Mouse (Mus musculus) liver, embryonic 12.5 days (tissue): ENCODE results near the gene Nudt16l1. TPM values are rescaled to one million over a fixed set of nuclear protein-coding genes. Genes with fewer than 3 reads are reported as not detected.

ENCODE experiments used
- ATAC-seq: fragments of 200-750 bp; cut with Nextera tagmentation; 2 replicates; pipeline ENCODE4 v1.8.0; 2017; ENCODE audit warnings: moderate number of reproducible peaks, mild to moderate bottlenecking, moderate library complexity
- H3K27ac ChIP-seq: fragments of 300-500 bp; sonication (generic); 2 replicates; pipeline ENCODE4 v1.5.1; 2016; ENCODE audit warnings: mild to moderate bottlenecking
- H3K27me3 ChIP-seq: fragments of 300-500 bp; sonication (generic); replicated peaks from 2 replicates; pipeline ENCODE4 v1.6.1; 2016; ENCODE audit warnings: mild to moderate bottlenecking, moderate library complexity
- H3K36me3 ChIP-seq: fragments of 300-500 bp; sonication (generic); 2 replicates; pipeline ENCODE4 v1.6.1; 2016; ENCODE audit warnings: mild to moderate bottlenecking, moderate library complexity
- H3K4me1 ChIP-seq: fragments of 300-500 bp; sonication (generic); 2 replicates; pipeline ENCODE4 v1.6.1; 2016
- H3K4me2 ChIP-seq: fragments of 300-500 bp; sonication (generic); 2 replicates; pipeline ENCODE4 v1.6.1; 2016; ENCODE audit warnings: mild to moderate bottlenecking, moderate library complexity
- H3K4me3 ChIP-seq: fragments of 300-500 bp; sonication (generic); 2 replicates; pipeline ENCODE4 v1.5.1; 2016; ENCODE audit warnings: mild to moderate bottlenecking, moderate library complexity
- H3K9ac ChIP-seq: fragments of 300-500 bp; sonication (generic); 2 replicates; pipeline ENCODE4 v1.6.1; 2016; ENCODE audit warnings: mild to moderate bottlenecking, moderate library complexity
- H3K9me3 ChIP-seq: fragments of 300-500 bp; sonication (generic); replicated peaks from 2 replicates; pipeline ENCODE4 v1.6.1; 2016; ENCODE audit warnings: mild to moderate bottlenecking, moderate library complexity
- WGBS: fragments of 180-500 bp; shearing (Covaris S2); methylation state at CpG from one replicate; pipeline ENCODE4 v1.1.7; 2016; ENCODE audit not compliant: insufficient replicate concordance; 5-methylcytosine and 5-hydroxymethylcytosine counted together
- polyA plus RNA-seq: library from polyadenylated mRNA; unstranded; fragments of >200 nt; fragmentation: Nextera tagmentation; extraction: Ambion mirVana; gene quantifications from 2 replicates; pipeline ENCODE4 v1.2.1, GENCODE M21; 2016

The Nudt16l1 gene
- polyA plus RNA-seq, 1 experiment from 2014 or later, result 62.7 TPM

GRCm38 (mm10) chr16:4964731-4965391 lies 26.3 kb downstream of the Nudt16l1 start:
- peak overlapping the region; percentile 82 for H3K4me2 ChIP-seq
- H3K9me3 ChIP-seq, result no peaks in the 10 kb centered on the region
- peak overlapping the region; percentile 88 for H3K27ac ChIP-seq
- ATAC-seq, result 0 out of 2 replicates have a peak, but pooled peaks have one; percentile 1
- peak overlapping the region; percentile 86 for H3K9ac ChIP-seq
- H3K4me1 ChIP-seq, result peaks cover 29% of the 10 kb centered on the region
- 0 out of 2 replicates have a peak, but pooled peaks cover 3% of the 10 kb centered on the region for H3K36me3 ChIP-seq
- peak overlapping the region; percentile 92 for H3K4me3 ChIP-seq
- H3K27me3 ChIP-seq, result no peaks in the 10 kb centered on the region
- WGBS, result 13% methylated on average over 13 of the region's 13 CpGs

GRCm38 (mm10) chr16:4965392-4966129 lies 27.0 kb downstream of the Nudt16l1 start:
- H3K4me3 ChIP-seq, result peak overlapping the region; percentile 92
- H3K4me1 ChIP-seq, result peaks cover 28% of the 10 kb centered on the region
- no peaks in the 10 kb centered on the region for H3K27me3 ChIP-seq
- H3K36me3 ChIP-seq, result no peaks in the 10 kb centered on the region
- H3K9ac ChIP-seq, result no peak overlapping the region
- H3K9me3 ChIP-seq, result no peaks in the 10 kb centered on the region
- no peak for ATAC-seq
- peak overlapping the region; percentile 82 for H3K4me2 ChIP-seq
- WGBS, result 76% methylated on average over 8 of the region's 8 CpGs
- H3K27ac ChIP-seq, result no peak overlapping the region

GRCm38 (mm10) chr16:4968426-4968825 lies 29.9 kb downstream of the Nudt16l1 start:
- Histone ChIP-seq H3K9ac (no peak overlapping the region), H3K4me3 (no peak overlapping the region), H3K4me2 (no peak overlapping the region), H3K9me3 (no peaks in the 10 kb centered on the region), H3K27me3 (no peaks in the 10 kb centered on the region), H3K36me3 (no peaks in the 10 kb centered on the region), H3K4me1 (peaks cover 15% of the 10 kb centered on the region), H3K27ac (no peak overlapping the region)
- 63% methylated on average over 3 of the region's 3 CpGs for WGBS
- no peak for ATAC-seq

- Histone ChIP-seq H3K9me3 (no peaks in the 10 kb centered on the region), H3K4me3 (no peak overlapping the region), H3K4me1 (peaks cover 13% of the 10 kb centered on the region), H3K9ac (0 out of 2 replicates have a peak overlapping the region, but pooled peaks have one; percentile 13), H3K4me2 (no peak overlapping the region), H3K27me3 (no peaks in the 10 kb centered on the region), H3K27ac (no peak overlapping the region), H3K36me3 (no peaks in the 10 kb centered on the region)
- no peak; the same call in 1 of the 2 replicates for ATAC-seq
- WGBS, result 46% methylated on average over 5 of the region's 5 CpGs
Observed at GRCm38 (mm10) chr16:4969055-4969843, 30.7 kb downstream of the Nudt16l1 start.

- no peak overlapping the region for H3K4me2 ChIP-seq
- no peak overlapping the region for H3K9ac ChIP-seq
- WGBS, result 40% methylated on average over 4 of the region's 4 CpGs
- H3K27ac ChIP-seq, result no peak overlapping the region
- no peak for ATAC-seq
- 0 out of 2 replicates have a peak, but pooled peaks cover 6% of the 10 kb centered on the region for H3K27me3 ChIP-seq
- no peak overlapping the region for H3K4me3 ChIP-seq
- 0 out of 2 replicates have a peak, but pooled peaks cover 6% of the 10 kb centered on the region for H3K4me1 ChIP-seq
- no peaks in the 10 kb centered on the region for H3K36me3 ChIP-seq
- no peaks in the 10 kb centered on the region for H3K9me3 ChIP-seq
Observed at GRCm38 (mm10) chr16:4971626-4972025, 33.1 kb downstream of the Nudt16l1 start.

- H3K9ac ChIP-seq, result no peak overlapping the region
- H3K9me3 ChIP-seq, result no peaks in the 10 kb centered on the region
- H3K4me3 ChIP-seq, result no peak overlapping the region
- H3K4me1 ChIP-seq, result peaks cover 15% of the 10 kb centered on the region; the same call in 1 of the 2 replicates
- no peaks in the 10 kb centered on the region for H3K36me3 ChIP-seq
- no peak overlapping the region for H3K4me2 ChIP-seq
- H3K27me3 ChIP-seq, result peaks cover 14% of the 10 kb centered on the region; the same call in 1 of the 2 replicates
- H3K27ac ChIP-seq, result no peak overlapping the region
- ATAC-seq, result no peak
- 74% methylated on average over 5 of the region's 5 CpGs for WGBS
Observed at GRCm38 (mm10) chr16:4974521-4974920, 36.0 kb downstream of the Nudt16l1 start.

GRCm38 (mm10) chr16:4976180-4976579 lies 37.6 kb downstream of the Nudt16l1 start:
- no peak for ATAC-seq
- no peaks in the 10 kb centered on the region for H3K36me3 ChIP-seq
- 47% methylated on average over 2 of the region's 2 CpGs for WGBS

GRCm38 (mm10) chr16:4978275-4979051 lies 39.9 kb downstream of the Nudt16l1 start:
- ATAC-seq, result no peak
- 45% methylated on average over 5 of the region's 5 CpGs for WGBS
- no peak overlapping the region for H3K9ac ChIP-seq
- H3K36me3 ChIP-seq, result no peaks in the 10 kb centered on the region
- peaks cover 14% of the 10 kb centered on the region; the same call in 1 of the 2 replicates for H3K27me3 ChIP-seq
- no peaks in the 10 kb centered on the region for H3K9me3 ChIP-seq
- peaks cover 9% of the 10 kb centered on the region; the same call in 1 of the 2 replicates for H3K4me1 ChIP-seq
- no peak overlapping the region for H3K4me3 ChIP-seq
- H3K27ac ChIP-seq, result no peak overlapping the region
- H3K4me2 ChIP-seq, result no peak overlapping the region

More at GRCm38 (mm10) chr16:4976180-4976579, 37.6 kb downstream of the Nudt16l1 start:
- H3K27ac ChIP-seq, result no peak overlapping the region
- no peak overlapping the region for H3K4me3 ChIP-seq
- peaks cover 15% of the 10 kb centered on the region; the same call in 1 of the 2 replicates for H3K4me1 ChIP-seq
- no peak overlapping the region for H3K9ac ChIP-seq
- peaks cover 14% of the 10 kb centered on the region; the same call in 1 of the 2 replicates for H3K27me3 ChIP-seq
- H3K9me3 ChIP-seq, result no peaks in the 10 kb centered on the region
- H3K4me2 ChIP-seq, result no peak overlapping the region

- no peaks in the 10 kb centered on the region for H3K36me3 ChIP-seq
- no peak overlapping the region for H3K27ac ChIP-seq
- peaks cover 9% of the 10 kb centered on the region; the same call in 1 of the 2 replicates for H3K4me1 ChIP-seq
- H3K4me2 ChIP-seq, result no peak overlapping the region
- H3K9ac ChIP-seq, result no peak overlapping the region
- no peaks in the 10 kb centered on the region for H3K9me3 ChIP-seq
- H3K27me3 ChIP-seq, result peaks cover 14% of the 10 kb centered on the region; the same call in 1 of the 2 replicates
- peak; percentile 57; the same call in 1 of the 2 replicates for ATAC-seq
- no peak overlapping the region for H3K4me3 ChIP-seq
- WGBS, result 52% methylated on average over 4 of the region's 4 CpGs
Observed at GRCm38 (mm10) chr16:4979755-4980380, 41.3 kb downstream of the Nudt16l1 start.

- no peak overlapping the region for H3K9ac ChIP-seq
- 80% methylated on average over 12 of the region's 12 CpGs for WGBS
- H3K36me3 ChIP-seq, result no peaks in the 10 kb centered on the region
- H3K4me2 ChIP-seq, result no peak overlapping the region
- H3K4me1 ChIP-seq, result no peaks in the 10 kb centered on the region
- ATAC-seq, result no peak
- H3K9me3 ChIP-seq, result no peaks in the 10 kb centered on the region
- no peaks in the 10 kb centered on the region for H3K27me3 ChIP-seq
- H3K4me3 ChIP-seq, result no peak overlapping the region
- H3K27ac ChIP-seq, result no peak overlapping the region
Observed at GRCm38 (mm10) chr16:4984717-4985116, 46.2 kb downstream of the Nudt16l1 start.
